Mouse (Mus musculus): ENCODE results near the gene Srsf7.
"Not testable (repeated sequence)": the region's sequence is repeated elsewhere in the genome, so short reads cannot be mapped to it uniquely, and the experiment has no call there.

Srsf7 gene

GRCm38 (mm10) chr17:80199160-80199778 lies 7.8 kb downstream of the Srsf7 start:
- DNase-seq (ENCODE audit: low spot score) = no peak

DNA sequence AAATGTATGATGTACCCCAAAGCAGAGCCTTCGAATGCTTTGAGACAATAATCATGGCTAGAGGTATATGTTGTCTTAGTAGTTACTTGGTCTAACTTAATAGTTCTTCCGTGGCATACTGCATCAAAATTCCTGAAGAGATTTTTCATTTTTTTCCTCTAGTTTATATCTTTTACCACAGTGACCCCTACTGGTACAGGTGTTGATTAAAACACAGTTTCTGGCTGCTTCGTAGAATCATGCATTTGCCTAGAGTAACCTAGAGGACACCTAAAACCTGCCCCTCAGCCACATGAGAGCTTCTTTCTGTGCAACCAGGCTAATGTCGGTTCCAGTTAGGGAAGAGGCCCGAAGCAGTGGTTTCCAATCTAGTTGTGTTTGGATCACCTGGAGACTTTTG lies 14.0 kb downstream of the Srsf7 start:
- peak; percentile 66 for DNase-seq (ENCODE audit: low spot score)

DNA sequence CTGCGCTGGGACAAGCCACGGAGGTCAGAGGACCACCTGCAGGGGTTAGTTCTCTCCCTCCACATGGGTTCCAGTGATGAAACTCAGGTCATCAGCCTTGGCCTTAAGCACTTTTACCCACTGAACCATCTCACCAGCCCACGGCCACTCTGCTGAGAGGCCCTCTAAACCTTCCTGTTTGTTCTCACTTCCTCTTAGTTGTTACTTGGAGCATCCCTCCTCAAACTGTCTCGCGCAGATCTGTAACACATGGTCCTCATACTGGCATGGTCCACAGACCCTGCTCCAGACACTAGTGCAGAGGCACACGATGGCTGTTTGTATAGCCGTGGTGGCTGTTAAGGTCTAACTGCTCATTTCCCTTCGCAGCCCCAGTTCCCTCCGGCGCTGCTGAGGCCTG lies 23.5 kb downstream of the Srsf7 start:
- DNase-seq (ENCODE audit: low spot score) = no peak

GRCm38 (mm10) chr17:80180468-80180867 lies 26.6 kb downstream of the Srsf7 start:
- DNase-seq (ENCODE audit: low spot score) = no peak

- DNase-seq (ENCODE audit: low spot score) = peak; percentile 85
Measured at GRCm38 (mm10) chr17:80179959-80180358, 27.1 kb downstream of the Srsf7 start.

- not testable (repeated sequence) for DNase-seq (ENCODE audit: low spot score)
Measured at GRCm38 (mm10) chr17:80178846-80179245, 28.3 kb downstream of the Srsf7 start.

GRCm38 (mm10) chr17:80175966-80176365 lies 31.1 kb downstream of the Srsf7 start:
- DNase-seq (ENCODE audit: low spot score) = no peak

- DNase-seq (ENCODE audit: low spot score) = no peak
Measured at GRCm38 (mm10) chr17:80175386-80175739, 31.7 kb downstream of the Srsf7 start.

GRCm38 (mm10) chr17:80174699-80175385 lies 32.3 kb downstream of the Srsf7 start:
- DNase-seq (ENCODE audit: low spot score) = peak; percentile 31

DNA sequence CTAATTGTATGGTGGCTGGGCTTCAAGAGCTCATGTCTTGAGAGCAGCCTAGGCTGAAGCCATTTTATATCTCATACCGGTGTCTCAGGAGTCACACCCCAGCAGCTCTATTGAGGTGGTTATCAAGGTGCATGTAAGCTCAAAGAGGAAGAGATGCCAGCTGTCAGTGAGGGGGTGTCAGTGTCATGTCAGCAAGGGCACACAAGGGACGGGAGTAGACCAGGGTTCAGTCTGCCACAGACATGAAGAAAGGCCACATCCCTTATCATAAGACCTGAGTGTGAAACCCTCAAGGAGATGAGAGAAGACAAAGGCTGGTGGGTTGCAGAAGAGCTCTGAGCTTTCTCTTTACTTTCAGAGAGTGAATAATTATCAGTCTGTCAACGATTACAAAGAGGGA lies 33.0 kb downstream of the Srsf7 start:
- DNase-seq (ENCODE audit: low spot score) = no peak

DNA sequence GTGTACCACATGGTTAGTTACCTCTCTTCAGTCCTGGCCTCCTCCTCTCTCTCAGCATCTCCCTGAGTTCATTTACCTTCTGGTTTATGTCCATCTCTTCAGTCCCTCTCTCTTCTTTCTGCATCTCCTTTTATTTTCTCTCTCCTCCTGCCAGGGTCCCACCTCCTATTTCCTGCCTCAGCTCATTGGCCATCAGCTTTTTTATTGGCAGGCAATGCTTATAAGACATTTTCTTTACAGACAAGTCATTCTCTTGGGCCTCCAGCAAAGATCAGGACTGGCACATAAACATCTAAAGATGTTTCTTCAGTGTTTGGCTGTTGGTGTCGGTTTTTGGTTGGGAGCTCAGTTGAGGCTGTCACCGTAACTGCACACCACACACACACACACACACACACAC lies 33.4 kb downstream of the Srsf7 start:
- DNase-seq (ENCODE audit: low spot score) = no peak

GRCm38 (mm10) chr17:80172761-80173160 lies 34.3 kb downstream of the Srsf7 start:
- DNase-seq (ENCODE audit: low spot score) = no peak

DNA sequence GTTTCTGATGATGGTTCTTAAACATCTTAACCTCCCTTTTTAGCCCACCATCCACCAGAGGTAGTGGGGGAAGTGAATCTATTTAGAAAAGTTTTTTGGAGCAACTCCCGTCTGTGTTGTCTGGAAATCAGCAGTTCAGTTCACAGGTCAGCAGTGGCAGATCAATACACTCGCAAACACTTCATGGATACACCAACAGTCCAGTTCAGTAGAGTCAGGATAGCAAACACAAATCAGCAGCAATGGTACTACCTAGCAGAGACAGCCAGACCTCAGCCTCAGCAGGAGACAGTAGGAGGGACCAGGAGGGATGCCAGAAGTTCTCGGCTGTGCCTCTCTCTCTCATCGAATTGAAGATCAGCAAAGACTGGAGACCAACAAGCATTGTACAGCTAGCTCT lies 35.2 kb downstream of the Srsf7 start:
- DNase-seq (ENCODE audit: low spot score) = no peak

DNA sequence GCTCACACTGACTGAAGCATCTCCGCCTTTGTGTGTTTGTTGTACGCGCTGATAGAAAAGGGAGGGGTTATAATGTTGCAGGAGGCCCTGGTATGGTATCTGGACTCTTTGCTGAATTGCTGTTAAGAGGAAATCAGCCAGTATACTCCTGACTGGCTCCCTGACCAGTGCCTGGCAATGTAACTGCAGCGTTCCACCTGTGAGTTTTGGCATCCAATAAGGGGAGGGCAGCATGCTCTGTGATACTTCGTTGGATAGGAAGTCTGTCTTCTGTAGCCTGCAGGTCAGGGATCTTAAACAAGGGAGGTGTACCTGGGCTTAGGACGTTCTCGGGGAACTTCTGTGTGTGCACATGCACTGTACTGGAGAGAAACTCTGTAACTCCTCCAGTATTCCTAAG lies 36.2 kb downstream of the Srsf7 start:
- DNase-seq (ENCODE audit: low spot score) = no peak

GRCm38 (mm10) chr17:80169792-80170191 lies 37.3 kb downstream of the Srsf7 start:
- no peak for DNase-seq (ENCODE audit: low spot score)

GRCm38 (mm10) chr17:80168425-80169182 lies 38.5 kb downstream of the Srsf7 start:
- peak; percentile 78 for DNase-seq (ENCODE audit: low spot score)

- DNase-seq (ENCODE audit: low spot score) = peak; percentile 16
Measured at GRCm38 (mm10) chr17:80167851-80168251, 39.3 kb downstream of the Srsf7 start.

DNA sequence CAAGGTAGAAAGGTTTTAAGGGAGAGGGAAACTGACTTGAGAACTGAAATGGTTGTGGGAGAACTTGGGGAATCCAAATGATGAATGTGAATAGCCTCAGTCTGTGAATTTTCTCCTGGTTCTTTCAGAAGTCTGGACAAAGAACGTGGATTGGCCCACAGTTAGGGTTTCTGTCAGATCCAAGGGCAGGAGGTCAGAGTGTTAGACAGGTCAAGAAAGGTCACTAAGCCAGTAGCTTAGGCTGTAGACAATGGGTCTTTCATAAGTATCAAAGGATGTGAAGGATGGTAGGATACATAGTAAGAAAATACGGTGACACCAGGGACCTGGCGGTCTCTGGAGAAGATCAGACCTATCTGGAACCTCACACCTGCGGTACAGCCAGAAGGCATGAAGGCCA lies 39.7 kb downstream of the Srsf7 start:
- DNase-seq (ENCODE audit: low spot score) = no peak

DNA sequence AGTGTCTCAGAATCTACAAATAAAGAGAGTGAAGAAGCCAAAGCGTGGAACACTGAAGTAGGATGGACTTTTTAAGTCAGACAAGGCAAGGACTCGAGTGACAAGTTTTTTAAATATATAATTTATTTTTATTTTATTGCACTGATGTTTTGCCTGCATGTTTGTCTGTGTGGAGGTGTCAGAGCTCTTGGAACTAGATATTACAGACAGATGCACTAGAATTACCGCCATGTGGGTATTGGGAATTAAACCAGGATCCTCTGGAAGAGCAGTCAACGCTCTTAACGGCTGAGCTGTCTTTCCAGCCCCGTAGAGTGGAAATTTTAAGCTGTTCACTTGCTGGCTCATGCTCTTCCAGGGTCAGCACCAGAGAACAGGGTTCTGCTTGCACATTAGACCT lies 40.8 kb downstream of the Srsf7 start:
- DNase-seq (ENCODE audit: low spot score) = no peak

DNA sequence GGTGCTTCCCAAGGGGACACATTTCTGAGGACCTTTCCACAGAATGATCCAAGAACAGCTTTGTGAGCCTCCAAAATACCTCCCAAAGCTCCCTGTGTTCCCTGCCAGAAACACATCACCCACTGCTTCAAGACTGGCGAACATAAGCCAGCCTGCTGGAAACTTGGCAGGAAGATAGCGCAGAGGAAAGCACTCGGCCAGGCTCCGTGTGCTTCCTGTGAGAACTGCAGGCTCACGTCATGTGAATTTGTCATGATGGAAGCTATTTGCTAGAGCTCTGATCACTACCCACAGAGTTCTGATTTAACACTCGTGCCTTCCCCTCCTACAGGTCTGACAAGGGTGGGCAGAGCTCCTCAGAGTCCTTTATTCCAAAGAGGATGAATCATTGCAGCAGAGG lies 41.4 kb downstream of the Srsf7 start:
- DNase-seq (ENCODE audit: low spot score) = no peak

GRCm38 (mm10) chr17:80163991-80164390 lies 43.1 kb downstream of the Srsf7 start:
- no peak for DNase-seq (ENCODE audit: low spot score)

GRCm38 (mm10) chr17:80160454-80160853 lies 46.7 kb downstream of the Srsf7 start:
- DNase-seq (ENCODE audit: low spot score) = no peak

- no peak for DNase-seq (ENCODE audit: low spot score)
Measured at GRCm38 (mm10) chr17:80157489-80157888, 49.6 kb downstream of the Srsf7 start.

Measured in embryo, embryonic 10.5 days (tissue).